Mouse (Mus musculus) limb, embryonic 14.5 days (tissue): ENCODE measurements around the gene Ly6g6f. TPM values are rescaled to one million over a fixed set of nuclear protein-coding genes. Genes with fewer than 3 reads are reported as not detected.

Experiments used
- ATAC-seq: fragments of 200-750 bp; cut with Nextera tagmentation; 2 replicates; pipeline ENCODE4 v1.8.0; 2017; ENCODE audit warnings: low read depth, moderate number of reproducible peaks, moderate TSS enrichment; ENCODE audit not compliant: low FRiP score
- DNase-seq: peaks from one replicate; pipeline ENCODE4 v3.0.0-alpha.2; 2015; ENCODE audit warnings: low spot score
- H3K27ac ChIP-seq: fragments of 300-500 bp; sonication (generic); replicated peaks from 2 replicates; pipeline ENCODE4 v1.5.1; 2014; ENCODE audit warnings: low read depth, mild to moderate bottlenecking, low read length, moderate library complexity, mixed read lengths
- H3K27me3 ChIP-seq: fragments of 300-500 bp; sonication (generic); 2 replicates; pipeline ENCODE4 v1.6.1; 2014; ENCODE audit warnings: low read length, mixed read lengths; ENCODE audit not compliant: control insufficient read depth, insufficient read depth
- H3K36me3 ChIP-seq: fragments of 300-500 bp; sonication (generic); 2 replicates; pipeline ENCODE4 v1.6.1; 2014; ENCODE audit warnings: mild to moderate bottlenecking, low read length, moderate library complexity, mixed read lengths; ENCODE audit not compliant: control insufficient read depth, insufficient read depth
- H3K4me1 ChIP-seq: fragments of 300-500 bp; sonication (generic); 2 replicates; pipeline ENCODE4 v1.6.1; 2014; ENCODE audit warnings: antibody characterized with exemption, low read length, mixed read lengths; ENCODE audit not compliant: control insufficient read depth, insufficient read depth
- H3K4me2 ChIP-seq: fragments of 300-500 bp; sonication (generic); replicated peaks from 2 replicates; pipeline ENCODE4 v1.6.1; 2014; ENCODE audit warnings: low read depth, mild to moderate bottlenecking, low read length, moderate library complexity; ENCODE audit not compliant: severe bottlenecking
- H3K4me3 ChIP-seq: fragments of 300-500 bp; sonication (generic); replicated peaks from 2 replicates; pipeline ENCODE4 v1.5.1; 2014; ENCODE audit warnings: low read length
- H3K9ac ChIP-seq: fragments of 300-500 bp; sonication (generic); 2 replicates; pipeline ENCODE4 v1.6.1; 2014; ENCODE audit warnings: mild to moderate bottlenecking, low read depth, low read length, moderate library complexity; ENCODE audit not compliant: severe bottlenecking
- H3K9me3 ChIP-seq: fragments of 300-500 bp; sonication (generic); 2 replicates; pipeline ENCODE4 v1.6.1; 2016; ENCODE audit warnings: low read length; ENCODE audit not compliant: control insufficient read depth
- POLR2A ChIP-seq: fragments of 200-500 bp; IDR thresholded peaks from 2 replicates; pipeline ENCODE4 v1.8.0; 2012; ENCODE audit warnings: inconsistent platforms, mild to moderate bottlenecking, moderate library complexity, borderline replicate concordance; ENCODE audit not compliant: insufficient read depth, insufficient read length; ENCODE audit errors: extremely low read depth
- WGBS: fragments of 180-500 bp; shearing (Covaris S2); extraction: QIAGEN DNeasy Blood & Tissue Kit; methylation state at CpG from one replicate; pipeline ENCODE4 v1.1.7; 2014; 5-methylcytosine and 5-hydroxymethylcytosine counted together
- polyA plus RNA-seq, 2 experiments: library from polyadenylated mRNA; depleted of rRNA in 1 of 2; stranded (reverse) in 1 of 2; unstranded in 1 of 2; fragments of >200 nt; fragmentation: Nextera tagmentation in 1 of 2; extraction: Ambion mirVana in 1 of 2; gene quantifications; 2 replicates each; pipeline versions ENCODE4 v1.2.1 to v1.2.3; 2012 to 2014

The Ly6g6f gene
- polyA plus RNA-seq, 2 experiments = 0.14 to 0.28 TPM

DNA sequence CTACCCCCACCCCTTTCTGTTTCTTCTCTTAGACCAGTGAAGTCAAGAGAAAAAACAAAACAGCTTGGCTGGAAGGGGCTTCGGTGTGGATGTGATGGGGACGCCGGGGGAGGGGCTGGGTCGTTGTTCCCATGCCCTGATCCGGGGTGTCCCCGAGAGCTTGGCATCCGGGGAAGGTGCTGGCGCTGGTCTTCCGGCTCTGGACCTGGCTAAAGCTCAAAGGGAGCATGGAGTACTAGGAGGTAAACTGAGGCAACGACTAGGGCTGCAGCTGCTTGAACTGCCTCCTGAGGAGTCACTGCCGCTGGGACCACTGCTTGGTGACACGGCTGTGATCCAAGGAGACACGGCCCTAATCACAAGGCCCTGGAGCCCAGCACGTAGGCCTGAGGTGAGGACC is 25.3 kb downstream of the Ly6g6f start:
- Histone ChIP-seq H3K27ac (no peak overlapping the region; the same call in 1 of the 2 replicates), H3K9ac (peak overlapping the region; percentile 80), H3K36me3 (peaks cover 61% of the 10 kb centered on the region), H3K9me3 (no peaks in the 10 kb centered on the region), H3K4me3 (peak overlapping the region; percentile 61), H3K4me1 (peaks cover 21% of the 10 kb centered on the region), H3K4me2 (peak overlapping the region; percentile 89), H3K27me3 (peaks cover 3% of the 10 kb centered on the region)
- 33% methylated on average over 14 of the region's 14 CpGs for WGBS
- DNase-seq (no peak), ATAC-seq (no peak)
- TF ChIP-seq POLR2A = no peak

DNA sequence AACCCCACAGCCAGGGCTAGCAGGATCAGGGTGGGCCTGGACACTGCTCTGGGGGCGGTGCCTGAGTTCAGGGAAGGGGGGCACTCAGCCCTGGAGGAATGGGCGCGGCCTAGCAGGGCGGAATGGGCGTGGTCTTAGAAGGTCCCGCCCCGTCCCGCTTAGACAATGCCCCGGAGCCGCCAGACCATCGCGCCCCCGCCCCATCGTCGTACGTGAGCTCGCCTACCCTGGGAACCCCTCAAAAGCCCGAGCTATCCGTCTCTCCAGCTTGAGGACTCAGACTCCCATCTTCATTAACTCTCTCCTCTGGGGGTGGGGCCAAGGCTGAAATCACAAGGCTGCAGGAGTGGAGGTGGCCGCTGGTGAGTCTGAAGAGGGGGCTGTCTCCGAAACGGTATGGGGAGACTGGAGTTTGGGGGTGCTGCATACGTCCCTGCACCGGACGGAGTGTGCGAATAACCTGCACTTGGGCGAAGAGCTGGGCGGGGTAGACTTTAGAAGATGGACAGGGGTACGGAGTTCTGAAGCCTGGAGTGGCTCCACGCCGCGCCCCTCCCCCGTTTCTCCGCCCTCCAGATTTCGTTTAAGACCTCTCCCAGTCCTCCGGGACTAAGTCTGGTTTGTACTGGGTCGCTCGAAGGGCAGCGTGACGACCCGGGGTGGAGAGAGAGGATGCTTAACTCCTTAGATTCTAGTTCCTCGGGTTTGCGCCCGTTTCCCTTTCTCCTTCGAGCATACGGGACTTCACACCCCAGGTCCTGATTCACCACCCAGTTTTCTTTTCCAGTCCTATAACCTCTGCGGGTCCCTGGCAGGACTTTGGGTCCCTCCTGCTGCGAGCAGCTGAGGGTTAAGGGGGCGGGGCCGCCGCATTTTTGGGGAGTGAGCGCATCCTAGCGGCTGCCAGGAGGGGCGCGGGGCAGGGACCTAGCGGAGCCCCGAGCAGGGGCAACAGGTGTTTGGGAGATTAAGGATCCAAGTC is 26.2 kb downstream of the Ly6g6f start, which contains the start of gene Ddah2:
TSS of gene Ddah2 (plus strand) at position 125 of the 982 bp plus-strand sequence.
- H3K27me3 ChIP-seq = no peaks in the 10 kb centered on the region
- H3K4me1 ChIP-seq = peaks cover 12% of the 10 kb centered on the region
- peaks cover 69% of the 10 kb centered on the region for H3K36me3 ChIP-seq
- peak within 1 kb of the TSS; percentile 61 for H3K4me3 ChIP-seq
- under 1% methylated on average over 56 of the region's 57 CpGs for WGBS
- peak within 1 kb of the TSS; percentile 80 for H3K9ac ChIP-seq
- peak within 1 kb of the TSS; percentile 89 for H3K4me2 ChIP-seq
- H3K9me3 ChIP-seq = no peaks in the 10 kb centered on the region
- ATAC-seq (peak; percentile 92), DNase-seq (peak; percentile 99)
- peak; percentile 44; the same call in 1 of the 2 replicates for TF ChIP-seq POLR2A
- peak within 1 kb of the TSS; percentile 88 for H3K27ac ChIP-seq

DNA sequence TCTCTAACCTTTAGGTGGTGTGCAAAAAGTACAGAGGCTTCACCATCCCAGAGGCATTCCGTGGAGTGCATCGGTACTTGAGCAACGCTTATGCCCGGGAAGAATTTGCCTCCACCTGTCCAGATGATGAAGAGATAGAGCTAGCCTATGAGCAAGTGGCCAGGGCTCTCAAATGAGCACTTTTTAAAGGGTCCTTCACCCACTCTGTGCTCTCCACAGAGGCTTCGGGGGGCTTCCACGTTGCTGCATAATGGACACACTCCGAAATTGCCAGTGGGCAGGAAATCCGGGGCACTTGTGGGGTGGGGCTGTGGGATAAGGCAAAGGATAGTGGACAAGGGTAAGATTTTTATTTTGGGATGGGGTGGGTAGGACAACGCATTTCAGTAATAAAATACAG is 27.1 kb downstream of the Ly6g6f start:
- 0 out of 2 replicates have a peak overlapping the region, but pooled peaks have one; percentile 61 for H3K4me3 ChIP-seq
- H3K36me3 ChIP-seq = peaks cover 76% of the 10 kb centered on the region
- H3K4me2 ChIP-seq = peak overlapping the region; percentile 89; the same call in 1 of the 2 replicates
- no peak overlapping the region for H3K27ac ChIP-seq
- peaks cover 12% of the 10 kb centered on the region for H3K4me1 ChIP-seq
- ATAC-seq = 0 out of 2 replicates have a peak, but pooled peaks have one; percentile 0
- no peak for TF ChIP-seq POLR2A
- 61% methylated on average over 9 of the region's 9 CpGs for WGBS
- no peak overlapping the region for H3K9ac ChIP-seq
- H3K9me3 ChIP-seq = no peaks in the 10 kb centered on the region
- no peaks in the 10 kb centered on the region for H3K27me3 ChIP-seq
- no peak for DNase-seq

DNA sequence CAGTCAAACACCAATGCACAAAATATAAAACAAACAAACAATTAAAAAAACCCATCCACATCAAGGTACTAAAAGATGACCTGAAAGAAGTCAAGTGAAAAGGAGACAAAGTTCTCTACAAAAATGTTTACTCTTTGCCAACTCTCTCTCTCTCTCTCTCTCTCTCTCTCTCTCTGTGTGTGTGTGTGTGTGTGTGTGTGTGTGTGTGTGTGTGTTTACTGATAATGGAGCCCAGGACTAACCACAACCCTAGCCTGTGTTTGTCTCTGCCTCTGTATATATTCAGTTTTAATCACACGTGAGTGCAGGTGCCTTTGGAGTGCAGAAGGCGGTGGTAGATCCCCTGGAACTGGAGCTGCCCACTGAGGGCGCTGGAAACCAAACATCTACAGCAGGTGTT is 28.3 kb downstream of the Ly6g6f start:
- Histone ChIP-seq H3K4me3 (no peak overlapping the region), H3K9ac (no peak overlapping the region), H3K4me1 (peaks cover 17% of the 10 kb centered on the region), H3K4me2 (no peak overlapping the region), H3K27me3 (no peaks in the 10 kb centered on the region), H3K27ac (no peak overlapping the region), H3K9me3 (no peaks in the 10 kb centered on the region), H3K36me3 (peaks cover 77% of the 10 kb centered on the region)
- TF ChIP-seq POLR2A = no peak
- no peak for DNase-seq
- WGBS = 77% methylated on average over 3 of the region's 3 CpGs
- no peak for ATAC-seq

DNA sequence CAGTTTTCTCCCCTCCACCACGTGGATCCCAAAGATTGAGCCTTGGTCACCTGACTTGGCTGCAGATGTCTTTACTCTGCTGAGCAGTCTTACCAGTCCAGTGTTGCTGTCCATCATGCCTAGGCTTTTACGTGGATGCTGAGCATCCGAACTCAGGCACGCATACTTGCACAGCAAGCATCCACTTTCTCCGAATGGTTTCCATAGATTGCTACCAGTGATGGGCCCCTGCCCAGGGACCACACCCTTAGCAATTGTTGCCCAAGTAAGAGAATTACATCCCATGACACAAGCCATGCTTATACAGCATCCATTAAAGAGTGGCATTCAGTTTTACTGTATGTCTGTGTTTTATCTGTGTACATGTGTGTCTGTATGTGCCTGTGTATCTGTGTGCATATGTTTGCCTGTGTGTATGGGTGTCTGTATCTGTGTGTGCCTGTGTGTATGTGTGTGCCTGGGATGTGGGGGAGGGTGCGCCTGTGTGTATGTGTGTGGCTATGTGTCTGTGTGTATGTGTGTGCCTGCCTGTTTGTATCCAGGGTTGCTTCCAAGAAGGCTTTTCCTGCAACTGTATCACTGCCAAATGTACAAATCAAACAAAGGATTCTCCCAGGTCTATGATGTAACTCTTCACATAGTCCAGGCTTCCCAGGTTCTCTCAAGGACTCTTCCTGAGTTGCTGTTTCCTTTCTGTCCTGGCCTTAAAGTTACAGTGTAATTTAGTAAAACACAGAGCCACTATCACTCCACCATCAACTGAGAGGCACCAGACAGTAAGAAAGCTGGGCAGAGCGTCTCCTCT is 29.5 kb downstream of the Ly6g6f start:
- ATAC-seq (no peak), DNase-seq (no peak)
- Histone ChIP-seq H3K4me3 (no peak overlapping the region), H3K4me2 (no peak overlapping the region), H3K27me3 (no peaks in the 10 kb centered on the region), H3K9me3 (no peaks in the 10 kb centered on the region), H3K27ac (no peak overlapping the region), H3K9ac (no peak overlapping the region), H3K36me3 (peaks cover 67% of the 10 kb centered on the region), H3K4me1 (peaks cover 19% of the 10 kb centered on the region)
- 92% methylated on average over 7 of the region's 7 CpGs for WGBS
- no peak for TF ChIP-seq POLR2A
